Mouse (Mus musculus) megakaryocyte progenitor cell, adult 5-6 weeks (primary cell): ENCODE data around the gene Plscr2. TPM values are rescaled to one million over a fixed set of nuclear protein-coding genes. Genes with fewer than 3 reads are reported as not detected.

ENCODE experiments used
- ATAC-seq: replicated peaks from 2 replicates; pipeline ENCODE4 v1.8.0; 2016; ENCODE audit warnings: mild to moderate bottlenecking, moderate TSS enrichment, inconsistent platforms; ENCODE audit not compliant: poor library complexity
- total RNA-seq, 2 experiments: library from RNA; stranded (forward) in 1 of 2; stranded (reverse) in 1 of 2; fragments of 157-497, 149-512 nt in 1 of 2; fragments of 200-1000 nt in 1 of 2; gene quantifications; 2 replicates each; pipeline versions ENCODE4 v1.2.3 to v1.2.4; 2015 to 2017

Plscr2 gene
- total RNA-seq, 2 experiments from 2014 or later: 0.30 TPM; not detected in 1

DNA sequence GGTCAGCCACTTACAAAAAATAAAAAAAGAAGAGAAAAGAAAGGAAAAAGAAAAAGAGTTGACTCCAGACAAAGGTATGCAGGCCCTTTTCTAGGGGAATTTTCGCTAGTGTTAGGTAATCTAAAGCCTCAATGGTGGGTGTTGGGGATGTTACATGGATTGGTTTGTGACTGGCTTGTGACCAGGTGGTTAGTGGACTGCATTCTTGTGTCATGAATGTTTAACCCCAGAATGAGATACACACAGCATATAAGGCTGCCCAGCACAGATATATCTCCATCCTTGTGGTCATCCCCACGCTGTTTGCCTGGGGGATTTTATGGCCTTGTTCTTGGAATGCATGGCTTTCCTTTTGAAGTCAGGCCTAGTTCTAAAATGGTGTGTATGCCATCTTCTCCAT lies 2.1 kb upstream of the Plscr2 start:
- ATAC-seq: no peak

DNA sequence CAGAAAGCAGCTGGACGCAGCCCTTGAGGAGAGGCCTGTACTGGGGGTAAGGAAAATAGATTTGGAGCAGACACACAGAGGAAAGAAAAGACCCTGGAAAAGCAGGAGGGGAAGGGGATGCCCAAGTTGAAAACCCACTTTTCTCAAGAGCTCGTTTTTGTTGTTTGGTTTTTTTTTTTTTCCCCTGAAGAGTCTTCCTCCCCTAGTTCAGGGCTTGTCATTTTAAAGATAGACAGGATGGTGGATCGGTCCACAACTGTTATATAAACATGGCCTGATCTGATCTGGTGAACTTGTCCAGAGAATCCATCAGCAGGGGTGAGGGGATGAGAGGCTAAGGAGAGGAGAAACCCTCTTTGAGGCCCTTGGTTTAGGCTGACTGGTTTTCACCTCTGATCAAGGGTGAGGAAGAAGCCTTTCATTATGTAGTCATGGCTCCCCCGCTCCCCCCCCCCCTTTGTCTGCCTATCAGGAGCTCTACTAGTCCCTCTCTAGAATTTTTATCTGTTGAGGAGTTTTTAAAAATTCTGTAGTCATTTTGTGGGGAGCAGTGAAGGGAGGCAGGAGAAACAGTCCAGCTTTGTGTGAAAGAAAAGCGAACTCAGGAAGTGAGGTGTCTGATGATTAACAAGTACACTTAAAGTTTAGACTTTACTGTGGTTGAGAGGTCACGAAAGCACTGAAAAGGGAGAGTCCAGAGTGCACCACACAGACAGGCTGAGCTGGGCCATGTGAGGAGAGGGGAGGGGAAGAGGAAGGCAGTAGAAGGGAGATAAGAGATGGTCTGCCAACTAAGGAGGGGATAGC lies 1.2 kb upstream of the Plscr2 start:
- peak; percentile 61 for ATAC-seq

DNA sequence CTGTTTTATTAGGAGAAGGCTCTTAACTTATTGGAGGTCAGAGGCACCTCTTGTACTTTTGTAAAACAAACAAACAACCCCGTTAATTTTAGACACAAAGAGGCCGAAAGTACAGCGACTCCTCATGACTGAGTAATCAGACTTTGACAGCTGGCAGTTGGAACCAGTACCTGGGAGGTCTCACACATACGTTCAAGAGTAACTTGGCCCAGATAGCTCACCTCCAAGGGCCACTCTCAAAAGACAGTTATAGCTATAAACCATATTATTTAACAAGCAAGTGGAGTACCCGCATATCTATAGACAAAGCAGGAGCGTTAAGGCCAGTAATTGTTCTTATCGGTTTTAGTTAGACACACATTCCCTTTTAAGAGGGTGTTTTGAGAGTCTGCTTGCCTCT lies 958 bp downstream of the Plscr2 start:
- peak; percentile 68 for ATAC-seq

DNA sequence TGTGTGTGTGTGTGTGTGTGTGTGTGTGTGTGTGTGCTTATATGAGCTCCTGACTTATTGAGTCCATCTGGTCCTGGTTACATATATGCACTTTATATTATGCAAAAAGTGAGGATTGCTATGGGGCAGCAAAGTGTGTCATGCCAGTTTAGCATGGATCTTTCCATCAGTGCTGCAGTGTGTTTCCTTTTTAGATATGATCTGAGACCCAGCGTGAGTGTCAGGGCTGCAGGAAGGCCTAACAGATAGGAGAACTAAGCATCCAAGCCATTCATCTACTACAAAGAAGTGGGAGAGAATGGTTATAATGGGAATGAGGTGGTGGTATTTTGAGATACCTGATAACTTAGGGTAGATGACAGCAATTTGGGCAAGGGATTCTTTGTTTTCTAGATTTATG lies 4.6 kb downstream of the Plscr2 start:
- no peak for ATAC-seq

DNA sequence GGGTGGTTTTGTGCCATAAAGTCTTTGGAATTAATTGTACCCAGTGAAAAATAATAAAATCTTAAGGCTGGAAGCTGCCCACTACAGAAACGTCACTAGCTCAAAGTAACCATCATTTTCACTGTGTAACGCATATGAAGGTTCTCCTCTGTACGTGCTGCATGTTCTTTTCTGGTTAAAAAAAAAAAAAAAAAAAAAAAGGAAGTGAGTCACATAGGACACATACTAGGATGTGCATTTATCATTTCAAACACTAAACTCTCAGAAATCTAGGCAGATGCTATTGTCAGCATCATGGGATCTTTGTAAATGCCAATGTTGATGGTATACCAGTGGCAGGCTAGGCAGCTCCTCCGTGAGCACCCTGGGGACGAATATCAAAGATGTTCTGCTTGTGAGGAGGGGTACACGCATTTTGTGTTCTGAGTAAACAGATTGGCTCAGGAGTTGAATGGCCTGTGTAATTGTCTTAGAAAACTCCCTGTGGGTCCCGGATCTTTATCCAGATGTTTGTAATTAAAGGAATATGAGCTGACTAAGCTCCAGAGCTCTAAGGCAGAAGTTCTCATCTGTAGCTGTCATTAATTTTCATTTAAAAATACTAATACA lies 7.3 kb downstream of the Plscr2 start:
- ATAC-seq: 0 out of 2 replicates have a peak, but pooled peaks have one; percentile 26

DNA sequence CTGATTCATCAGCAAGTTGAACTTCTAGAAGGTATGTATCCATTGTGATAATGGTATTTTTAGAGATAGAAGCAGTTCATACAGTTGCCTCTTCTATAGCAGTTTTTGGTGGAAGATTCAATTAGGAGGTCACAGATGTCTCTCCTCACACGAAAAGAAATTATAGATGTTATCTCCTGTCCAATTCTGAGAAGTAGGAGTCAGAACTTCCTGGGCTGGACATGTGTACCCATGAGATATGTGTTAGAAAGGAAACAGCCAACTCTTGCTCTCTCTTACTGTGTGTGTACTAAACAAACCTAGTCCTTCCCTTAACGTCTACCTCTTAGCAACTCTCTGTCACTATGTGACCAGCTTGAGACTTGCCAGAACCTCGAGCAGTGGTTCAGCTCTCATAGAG lies 14.3 kb downstream of the Plscr2 start:
- peak; percentile 95 for ATAC-seq

DNA sequence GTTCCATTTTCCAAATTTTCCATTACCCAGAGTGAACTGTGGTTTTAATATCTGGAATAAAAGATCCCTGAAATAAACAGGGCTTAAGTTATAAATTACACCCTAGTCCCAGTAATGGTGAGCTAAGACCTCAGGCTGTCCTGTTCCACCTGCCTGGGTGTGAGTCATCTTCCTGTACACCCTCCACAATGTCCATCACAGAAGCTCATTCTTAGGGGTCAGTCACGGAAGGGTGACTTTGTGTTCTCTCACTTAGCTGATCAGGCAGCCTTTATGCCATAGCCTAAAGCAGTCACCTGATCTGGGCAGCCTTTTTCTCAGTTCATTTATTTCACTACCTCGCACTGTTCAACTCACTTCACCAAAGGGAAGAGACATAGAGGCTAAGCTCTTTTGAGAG lies 16.8 kb downstream of the Plscr2 start:
- ATAC-seq: no peak

DNA sequence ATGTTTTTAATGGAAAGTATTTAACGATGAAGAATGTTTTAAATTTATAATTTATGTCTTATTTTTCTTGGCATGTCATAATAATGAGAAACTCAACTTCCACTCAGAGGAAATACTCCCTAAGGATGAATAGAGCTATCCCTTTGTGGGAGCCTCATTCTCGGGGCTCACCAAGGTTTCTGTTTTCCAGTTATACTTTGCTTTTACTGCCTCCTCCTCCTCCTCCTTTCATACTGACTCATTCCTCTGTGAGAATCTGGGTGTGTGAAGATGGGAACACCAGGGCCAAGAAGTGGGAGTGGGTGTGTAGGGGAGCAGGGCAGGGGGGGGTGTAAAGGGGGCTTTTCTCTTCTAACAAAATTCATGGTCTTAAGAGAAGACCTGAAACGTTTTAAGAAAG lies 17.5 kb downstream of the Plscr2 start:
- no peak for ATAC-seq

DNA sequence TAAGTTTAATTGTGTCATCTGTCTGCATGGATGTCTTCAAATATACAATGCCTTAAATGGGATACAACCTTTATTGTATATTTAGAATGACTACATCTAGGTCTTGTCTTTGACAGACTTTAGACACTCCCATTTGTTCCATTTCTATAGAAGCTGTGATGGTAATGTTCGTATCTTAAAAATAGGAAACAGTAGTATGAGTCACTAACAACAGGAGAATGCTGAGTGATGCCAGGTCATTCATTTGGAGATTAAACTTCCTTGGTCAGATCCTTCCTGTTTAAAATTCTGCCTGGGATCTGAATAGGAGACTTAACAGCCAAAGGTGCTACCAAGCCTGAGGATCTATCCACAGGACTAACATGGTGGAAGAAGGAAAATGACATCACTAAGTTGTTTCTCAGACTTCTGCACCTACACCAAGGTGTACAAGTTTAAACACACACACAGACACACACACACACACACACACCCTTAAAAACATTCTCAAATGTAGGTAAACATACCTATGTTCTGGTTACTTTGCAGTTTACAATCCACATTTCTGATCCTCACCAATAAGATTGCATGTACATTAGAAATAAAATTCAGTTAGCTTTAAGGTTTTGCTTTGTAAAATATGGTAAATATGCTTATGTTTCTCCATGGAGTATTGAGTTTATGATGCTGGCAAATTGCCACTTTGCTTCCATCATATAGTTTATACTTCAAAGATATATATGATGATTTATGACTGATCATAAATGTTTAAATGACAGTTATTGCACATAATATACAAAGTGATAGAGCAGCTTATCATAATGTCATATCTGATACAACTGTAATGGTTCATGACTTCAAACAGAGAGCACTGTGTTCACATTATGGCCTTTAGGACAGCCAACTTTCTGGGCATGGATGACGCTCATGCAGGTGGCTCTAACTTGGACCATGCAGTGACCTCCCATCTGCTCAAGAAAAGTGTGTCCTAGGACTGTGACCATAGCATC lies 18.5 kb downstream of the Plscr2 start:
- no peak for ATAC-seq

DNA sequence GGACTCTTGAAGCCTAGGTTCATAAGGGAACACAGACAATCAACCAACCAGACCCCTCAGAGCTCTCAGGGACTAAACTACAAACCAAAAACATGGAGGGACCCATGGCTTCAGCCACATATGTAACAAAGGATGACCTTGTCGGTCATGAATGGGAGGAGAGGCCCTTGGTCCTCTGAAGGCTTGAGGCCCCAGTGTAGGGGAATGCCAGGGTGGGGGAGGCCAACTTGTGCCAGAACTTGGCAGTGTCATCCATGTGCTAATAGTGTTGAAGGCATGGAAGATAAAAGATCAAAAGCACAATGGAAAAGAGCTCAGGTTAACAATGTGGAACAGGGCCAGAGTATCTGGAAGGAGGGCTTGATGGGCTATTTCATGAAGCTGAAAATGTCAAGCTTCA lies 22.9 kb downstream of the Plscr2 start:
- no peak for ATAC-seq

DNA sequence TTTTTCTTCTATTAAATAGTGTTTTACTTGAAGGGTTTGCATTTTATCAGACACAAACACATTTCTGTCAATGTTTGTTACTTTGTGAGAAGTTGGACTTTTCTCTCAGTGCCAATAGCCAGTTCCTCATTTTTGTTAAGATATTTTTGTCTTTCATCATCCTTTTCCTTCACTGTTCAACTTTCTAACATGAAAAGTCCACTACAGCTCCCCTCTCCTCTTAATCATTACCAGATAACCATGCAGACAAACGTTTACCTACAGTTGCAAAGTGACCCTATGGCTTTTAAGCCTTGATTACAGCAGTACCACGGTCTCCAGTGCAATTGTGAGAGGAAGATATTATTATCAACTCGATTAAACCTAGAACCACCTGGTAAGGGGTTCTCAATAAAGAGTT lies 25.8 kb downstream of the Plscr2 start:
- peak; percentile 44 for ATAC-seq

DNA sequence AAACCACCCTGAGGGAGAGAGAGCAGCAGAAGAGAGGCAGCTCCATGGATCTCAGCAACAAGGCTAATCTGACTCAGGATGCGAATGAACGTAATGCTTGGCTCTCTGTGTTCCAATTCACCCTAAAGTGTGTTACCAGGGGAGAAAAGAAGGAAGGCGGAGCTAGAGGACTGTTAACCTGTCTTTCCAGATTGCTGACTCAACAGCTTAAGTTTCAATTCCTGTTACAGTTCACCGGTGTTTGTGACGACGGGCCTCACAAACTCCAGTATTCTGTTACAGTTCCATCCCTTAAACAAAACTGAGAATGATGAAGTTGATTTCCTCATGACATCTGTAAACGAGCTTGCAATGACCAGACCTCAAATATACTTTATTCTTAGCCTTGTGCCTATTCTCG lies 29.7 kb downstream of the Plscr2 start:
- ATAC-seq: peak; percentile 40

DNA sequence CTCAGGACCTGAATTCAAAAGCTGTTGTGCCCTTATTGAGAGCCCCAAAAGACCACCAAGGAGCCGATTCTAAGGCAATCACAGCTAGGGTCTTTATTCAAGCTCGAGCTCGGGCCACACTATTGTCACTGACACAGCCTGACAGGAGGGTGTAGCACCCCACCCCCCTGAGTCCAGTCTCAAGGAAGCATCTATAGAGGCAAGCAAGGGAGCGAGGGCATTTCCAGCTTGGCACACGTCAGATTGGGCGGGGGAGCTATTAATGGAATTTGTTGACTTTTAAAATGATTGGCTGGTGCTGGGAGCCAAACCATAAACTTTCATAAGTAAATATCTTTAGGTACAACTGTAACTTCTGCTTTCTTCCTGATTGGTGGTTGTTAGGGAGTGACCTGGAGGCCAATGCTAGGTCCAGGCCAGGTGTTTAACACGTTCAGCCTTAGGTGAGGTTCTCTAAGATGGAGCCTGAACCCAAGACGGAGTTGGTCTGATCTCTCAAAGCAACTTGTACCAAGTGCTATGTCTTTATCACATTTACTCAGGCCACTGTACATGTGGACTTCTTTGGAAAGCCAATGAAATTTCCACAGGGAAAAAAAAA lies 30.3 kb downstream of the Plscr2 start:
- ATAC-seq: no peak

DNA sequence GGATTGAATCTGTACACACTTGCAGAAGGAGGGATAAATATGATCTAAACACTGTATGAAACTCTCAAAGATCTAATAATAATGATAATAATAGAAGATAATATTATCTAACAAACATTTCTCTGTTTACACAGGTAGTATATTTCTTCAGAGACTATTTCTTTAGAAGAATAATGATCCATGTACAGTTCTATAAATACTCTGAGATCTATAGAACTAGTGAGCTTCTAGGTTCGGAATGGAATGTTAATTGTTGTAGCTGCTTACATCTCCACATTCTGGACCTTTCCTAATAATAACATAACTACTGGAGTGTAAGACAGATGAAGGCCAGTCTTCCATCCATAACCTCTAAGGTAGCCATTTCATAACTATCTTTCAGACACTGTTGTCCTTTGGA lies 33.7 kb downstream of the Plscr2 start, which contains the start of gene 1700057G04Rik:
Gene 1700057G04Rik, plus strand, starts transcription at position 301 of the 400 bp plus-strand sequence.
- ATAC-seq: no peak

DNA sequence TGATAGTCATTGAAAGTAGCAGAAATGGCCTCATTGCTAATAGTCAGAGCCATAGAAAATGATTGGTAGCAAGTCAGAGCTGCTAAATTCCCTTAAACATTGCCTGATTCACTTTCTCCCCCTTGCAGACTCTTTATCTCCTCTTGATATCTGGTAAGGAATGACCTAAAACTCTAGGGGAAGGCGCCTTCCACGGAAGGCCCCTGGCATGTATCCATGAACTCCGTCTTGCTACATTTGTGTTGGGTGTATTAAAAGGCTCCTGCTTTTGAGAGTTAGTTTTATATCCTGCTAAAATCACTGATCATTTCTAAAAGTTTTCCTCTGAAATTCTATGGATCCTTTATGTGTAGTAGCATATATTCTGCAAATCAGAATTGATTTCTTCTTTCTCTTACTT lies 41.4 kb downstream of the Plscr2 start:
- no peak for ATAC-seq

DNA sequence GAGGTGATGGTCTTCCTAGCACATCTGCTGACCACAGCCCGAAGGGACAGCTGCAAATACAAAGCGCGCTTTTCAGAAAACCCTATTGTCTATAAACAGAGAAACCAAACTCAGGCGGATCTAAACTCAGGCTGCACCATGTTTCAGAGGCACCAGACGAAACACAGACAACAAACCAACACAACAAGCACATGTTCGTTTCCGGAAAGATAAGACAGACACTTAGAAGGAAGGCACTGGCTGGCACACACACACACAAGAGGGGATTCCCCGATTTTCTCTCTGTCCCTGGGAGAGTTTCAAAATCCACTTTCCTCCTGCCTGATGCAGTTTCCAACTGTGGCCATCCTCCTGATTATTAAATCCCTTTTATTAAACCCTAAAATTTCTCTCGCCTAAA lies 50.5 kb downstream of the Plscr2 start:
- 0 out of 2 replicates have a peak, but pooled peaks have one; percentile 29 for ATAC-seq

DNA sequence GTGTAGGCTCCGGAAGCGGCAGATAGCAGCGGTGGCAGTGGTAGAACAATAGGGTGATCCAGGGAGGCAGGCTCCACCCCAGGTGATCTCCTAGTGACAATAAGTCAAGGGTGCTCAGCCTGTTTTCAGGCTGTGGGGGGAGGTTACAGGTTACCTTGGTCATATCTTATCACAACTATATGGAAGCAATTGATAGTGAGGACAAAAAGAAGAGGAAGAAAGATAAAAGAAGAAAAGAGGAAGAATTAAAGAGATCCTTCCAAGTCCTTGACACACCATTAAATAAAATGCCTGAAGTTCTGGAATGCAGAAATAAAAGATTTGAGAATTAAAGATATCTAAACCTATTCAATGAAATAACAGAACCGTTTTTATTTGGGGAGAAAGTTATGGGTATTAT lies 51.4 kb downstream of the Plscr2 start:
- no peak for ATAC-seq

DNA sequence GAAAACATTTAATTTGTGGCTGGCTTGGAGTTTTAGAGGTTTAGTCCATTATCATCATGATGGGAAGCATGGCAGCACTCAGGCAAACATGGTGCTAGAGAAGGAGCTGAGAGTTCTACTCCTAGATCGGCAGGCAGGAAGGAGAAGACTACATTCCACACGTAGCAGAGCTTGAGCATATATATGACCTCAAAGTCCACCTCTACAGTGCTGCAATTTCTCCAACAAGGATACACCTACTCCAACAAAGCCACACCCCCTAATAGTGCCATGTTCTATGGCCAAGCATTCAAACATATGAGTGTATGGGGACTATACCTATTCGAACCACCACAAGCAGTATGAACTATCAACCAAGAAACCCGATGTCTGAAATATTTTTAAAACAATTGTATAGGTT lies 56.0 kb downstream of the Plscr2 start:
- no peak for ATAC-seq

DNA sequence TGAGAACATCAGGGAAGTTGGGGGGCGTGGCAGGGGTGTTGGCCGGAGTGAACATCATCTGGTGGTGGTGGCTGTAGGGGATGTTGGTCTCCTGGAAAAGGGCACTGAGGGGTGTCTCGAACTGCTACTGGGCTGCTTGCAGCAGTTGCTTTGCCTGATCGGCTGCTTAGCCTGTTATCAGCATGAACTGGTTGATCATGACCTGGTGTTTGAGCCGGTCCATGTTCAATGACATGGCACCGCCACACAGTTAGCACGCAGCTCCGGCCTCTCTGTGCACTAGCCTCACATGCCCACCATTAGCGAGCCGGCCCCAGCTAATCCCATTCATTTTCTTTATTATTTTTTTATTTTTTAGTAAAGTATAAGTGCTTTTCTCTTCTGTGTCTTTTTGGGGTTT lies 59.4 kb downstream of the Plscr2 start:
- peak; percentile 55 for ATAC-seq

DNA sequence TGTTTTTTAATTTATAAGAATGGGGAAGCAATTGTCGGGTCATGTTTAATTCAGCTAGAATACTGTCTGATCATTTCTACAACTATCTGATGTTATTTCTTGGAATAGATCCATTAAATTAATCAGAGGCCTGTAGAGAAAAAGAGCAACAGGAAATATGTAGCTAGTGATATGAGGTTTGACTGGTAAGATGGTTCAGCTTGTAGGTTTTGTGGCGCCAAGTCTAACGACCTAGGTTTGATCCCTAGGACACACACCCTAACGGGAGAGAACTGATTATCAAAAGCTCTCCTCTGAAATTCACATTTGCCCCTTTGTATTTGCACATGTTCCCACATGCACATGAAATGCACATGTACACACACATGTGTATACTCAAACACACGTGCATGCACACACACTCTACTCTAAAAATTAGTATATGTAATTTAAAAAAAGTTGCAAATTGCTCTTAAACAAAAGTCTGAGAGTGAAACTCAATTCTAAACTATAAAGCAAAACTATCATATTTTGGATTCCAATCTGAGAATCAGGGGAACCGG lies 59.9 kb downstream of the Plscr2 start:
- ATAC-seq: peak; percentile 62

DNA sequence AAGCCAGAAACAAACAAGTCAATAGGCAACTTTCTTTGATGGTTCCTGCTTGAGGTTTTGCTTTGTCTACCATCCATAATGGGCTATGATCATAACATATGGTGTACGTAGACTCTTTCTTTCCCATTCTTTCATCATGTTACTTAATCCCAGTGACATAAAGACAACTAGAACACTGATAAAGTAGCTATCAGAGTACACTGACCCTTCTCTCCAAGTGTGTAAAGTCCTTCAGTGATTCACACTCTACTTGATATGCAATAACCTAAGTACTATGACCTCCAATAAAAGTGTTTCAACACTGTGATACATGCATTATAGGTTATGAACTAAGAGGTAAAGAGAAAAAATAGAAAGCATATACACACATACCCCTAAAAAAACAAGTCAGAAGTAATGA lies 61.7 kb downstream of the Plscr2 start:
- no peak for ATAC-seq
